Mouse (Mus musculus) liver, postnatal 0 days (tissue): Measurements from ENCODE around the gene C5ar1.

ENCODE experiments used
- CTCF ChIP-seq: sonication (generic); IDR thresholded peaks from 2 replicates; pipeline ENCODE4 v1.5.1; 2016; ENCODE audit warnings: antibody characterized with exemption, low read depth
- EP300 ChIP-seq: IDR thresholded peaks from 2 replicates; pipeline ENCODE4 v1.6.1; 2016; ENCODE audit warnings: antibody characterized with exemption, low read depth, mild to moderate bottlenecking

DNA sequence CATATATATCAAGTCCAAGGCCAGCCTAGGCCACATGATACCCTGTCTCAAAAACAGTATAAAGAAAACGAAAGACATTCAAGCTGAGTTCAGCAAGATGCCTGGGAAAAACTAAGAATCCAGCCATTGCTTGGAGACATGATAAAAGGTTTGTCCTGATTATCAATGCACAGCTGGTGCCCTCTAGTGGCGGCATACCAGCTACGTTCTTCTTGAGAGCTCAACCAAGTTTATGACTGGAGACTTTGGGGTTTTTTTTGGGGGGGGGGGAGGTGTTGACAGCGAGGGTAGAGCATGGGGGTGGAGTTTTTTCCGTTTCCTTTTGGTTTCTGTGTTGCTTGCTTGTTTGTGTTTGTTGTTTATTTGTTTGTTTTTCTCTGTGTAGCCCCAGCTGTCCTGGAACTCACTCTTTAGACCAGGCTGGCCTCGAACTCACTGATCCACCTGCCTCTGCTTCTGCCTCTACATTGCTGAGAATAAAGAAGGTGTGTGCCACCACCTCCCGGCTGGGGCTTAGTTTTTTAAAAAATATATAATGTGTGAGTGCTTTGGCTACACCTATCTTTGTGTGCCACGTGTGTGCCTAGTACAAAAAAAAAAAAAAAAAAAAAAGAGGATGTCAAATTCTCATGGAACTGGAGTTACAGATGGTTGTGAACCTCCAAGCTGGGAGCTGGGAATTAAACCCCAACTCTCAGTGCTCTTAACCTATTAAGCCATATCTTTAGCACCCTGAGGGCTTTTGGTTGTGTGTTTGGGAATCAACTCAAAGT is 3.9 kb upstream of the C5ar1 start:
- no peak for TF ChIP-seq EP300
- TF ChIP-seq CTCF, result peak; percentile 93
